Mouse (Mus musculus): ENCODE measurements around the gene Dcst1. TPM values are rescaled to one million over a fixed set of nuclear protein-coding genes. Genes with fewer than 3 reads are reported as not detected.

Dcst1 gene
- polyA plus RNA-seq, 1 experiment from 2014 or later = 0.15 TPM

GRCm38 (mm10) chr3:89304440-89304839 is 60.6 kb downstream of the Dcst1 start:
- ATAC-seq = no peak
- H3K9me3 ChIP-seq (ENCODE audit: low read length) = no peaks in the 10 kb centered on the region
- H3K9ac ChIP-seq (replicated peaks) = no peak overlapping the region
- DNase-seq = no peak
- H3K27me3 ChIP-seq (ENCODE audit: insufficient read depth, low read length) = 0 out of 2 replicates have a peak, but pooled peaks cover 3% of the 10 kb centered on the region
- no peak overlapping the region for H3K4me2 ChIP-seq (ENCODE audit: low read depth, low read length)
- no peaks in the 10 kb centered on the region for H3K36me3 ChIP-seq (replicated peaks; ENCODE audit: insufficient read depth, low read length)
- TF ChIP-seq EP300 (IDR thresholded peaks at IDR 0.05; ENCODE audit: low read depth) = no peak
- no peak for TF ChIP-seq CTCF (IDR thresholded peaks at IDR 0.05; ENCODE audit: low read depth)
- H3K4me3 ChIP-seq (ENCODE audit: low read depth, low read length) = no peak overlapping the region
- 72% methylated on average over 6 of the region's 6 CpGs for WGBS (ENCODE audit: insufficient replicate concordance)
- H3K4me1 ChIP-seq (ENCODE audit: insufficient read depth) = peaks cover 5% of the 10 kb centered on the region
- no peak overlapping the region for H3K27ac ChIP-seq (ENCODE audit: low read depth)

- H3K9ac ChIP-seq (replicated peaks) = no peak overlapping the region
- TF ChIP-seq CTCF (IDR thresholded peaks at IDR 0.05; ENCODE audit: low read depth) (peak; percentile 43), EP300 (IDR thresholded peaks at IDR 0.05; ENCODE audit: low read depth) (no peak)
- H3K4me2 ChIP-seq (ENCODE audit: low read depth, low read length) = no peak overlapping the region
- H3K9me3 ChIP-seq (ENCODE audit: low read length) = no peaks in the 10 kb centered on the region
- no peak for DNase-seq
- peak overlapping the region; percentile 86 for H3K27ac ChIP-seq (ENCODE audit: low read depth)
- H3K4me3 ChIP-seq (ENCODE audit: low read depth, low read length) = no peak overlapping the region
- H3K27me3 ChIP-seq (ENCODE audit: insufficient read depth, low read length) = 0 out of 2 replicates have a peak, but pooled peaks cover 3% of the 10 kb centered on the region
- peak; percentile 35 for ATAC-seq
- H3K36me3 ChIP-seq (replicated peaks; ENCODE audit: insufficient read depth, low read length) = no peaks in the 10 kb centered on the region
- peaks cover 5% of the 10 kb centered on the region for H3K4me1 ChIP-seq (ENCODE audit: insufficient read depth)
- 62% methylated on average over 2 of the region's 2 CpGs for WGBS (ENCODE audit: insufficient replicate concordance)
Measured at GRCm38 (mm10) chr3:89300514-89300913, 64.5 kb downstream of the Dcst1 start.

Other genes with a start within 250 kb of the Dcst1 start
- gene Pklr, start 229.1 kb downstream of the Dcst1 start, polyA plus RNA-seq (2015; fragmentation: Nextera tagmentation; extraction: Ambion mirVana) = 18.6 and 27.8 TPM in 2 replicates
- 0.19 and 0.49 TPM in 2 replicates for gene Hcn3, start 205.1 kb downstream of the Dcst1 start, polyA plus RNA-seq (2015; fragmentation: Nextera tagmentation; extraction: Ambion mirVana)
- gene Clk2, start 200.5 kb downstream of the Dcst1 start, polyA plus RNA-seq (2015; fragmentation: Nextera tagmentation; extraction: Ambion mirVana) = 5.0 and 5.7 TPM in 2 replicates
- 50.1 and 52.2 TPM in 2 replicates for gene Scamp3, start 187.8 kb downstream of the Dcst1 start, polyA plus RNA-seq (2015; fragmentation: Nextera tagmentation; extraction: Ambion mirVana)
- 1.4 and 2.1 TPM in 2 replicates for gene Fam189b, start 182.1 kb downstream of the Dcst1 start, polyA plus RNA-seq (2015; fragmentation: Nextera tagmentation; extraction: Ambion mirVana)
- 25.8 and 26.3 TPM in 2 replicates for gene Gba, start 162.3 kb downstream of the Dcst1 start, polyA plus RNA-seq (2015; fragmentation: Nextera tagmentation; extraction: Ambion mirVana)
- 1.3 and 1.8 TPM in 2 replicates for gene Thbs3, start 150.1 kb downstream of the Dcst1 start, polyA plus RNA-seq (2015; fragmentation: Nextera tagmentation; extraction: Ambion mirVana)
- gene Mtx1, start 138.2 kb downstream of the Dcst1 start, polyA plus RNA-seq (2015; fragmentation: Nextera tagmentation; extraction: Ambion mirVana) = 105 and 111 TPM in 2 replicates
- 0.40 and 0.56 TPM in 2 replicates for gene Muc1, start 136.2 kb downstream of the Dcst1 start, polyA plus RNA-seq (2015; fragmentation: Nextera tagmentation; extraction: Ambion mirVana)
- 141 TPM in 2 replicates for gene Krtcap2, start 119.3 kb downstream of the Dcst1 start, polyA plus RNA-seq (2015; fragmentation: Nextera tagmentation; extraction: Ambion mirVana)
- 0.06 and 0.21 TPM in 2 replicates for gene Trim46, start 118.9 kb downstream of the Dcst1 start, polyA plus RNA-seq (2015; fragmentation: Nextera tagmentation; extraction: Ambion mirVana)
- 63.2 and 73.2 TPM in 2 replicates for gene Dpm3, start 105.9 kb downstream of the Dcst1 start, polyA plus RNA-seq (2015; fragmentation: Nextera tagmentation; extraction: Ambion mirVana)
- 18.3 and 19.6 TPM in 2 replicates for gene Slc50a1, start 94.7 kb downstream of the Dcst1 start, polyA plus RNA-seq (2015; fragmentation: Nextera tagmentation; extraction: Ambion mirVana)
- gene Efna1, start 84.1 kb downstream of the Dcst1 start, polyA plus RNA-seq (2015; fragmentation: Nextera tagmentation; extraction: Ambion mirVana) = 22.1 and 27.8 TPM in 2 replicates
- gene Efna3, start 42.3 kb downstream of the Dcst1 start, polyA plus RNA-seq (2015; fragmentation: Nextera tagmentation; extraction: Ambion mirVana) = not detected in 2 replicates
- 0.36 and 0.56 TPM in 2 replicates for gene Efna4, start 27.2 kb downstream of the Dcst1 start, polyA plus RNA-seq (2015; fragmentation: Nextera tagmentation; extraction: Ambion mirVana)
- 9.1 and 9.2 TPM in 2 replicates for gene Adam15, start 15.3 kb downstream of the Dcst1 start, polyA plus RNA-seq (2015; fragmentation: Nextera tagmentation; extraction: Ambion mirVana)
- 0.05 TPM in 1 of 2 replicates, not detected in the other for gene Dcst2, start 3.3 kb downstream of the Dcst1 start, polyA plus RNA-seq (2015; fragmentation: Nextera tagmentation; extraction: Ambion mirVana)
- gene Zbtb7b, start 29.5 kb upstream of the Dcst1 start, polyA plus RNA-seq (2015; fragmentation: Nextera tagmentation; extraction: Ambion mirVana) = 4.1 and 4.7 TPM in 2 replicates
- gene Lenep, start 37.5 kb upstream of the Dcst1 start, polyA plus RNA-seq (2015; fragmentation: Nextera tagmentation; extraction: Ambion mirVana) = not detected in 2 replicates
- gene Flad1, start 46.6 kb upstream of the Dcst1 start, polyA plus RNA-seq (2015; fragmentation: Nextera tagmentation; extraction: Ambion mirVana) = 18.8 and 20.0 TPM in 2 replicates
- gene Cks1b, start 53.1 kb upstream of the Dcst1 start, polyA plus RNA-seq (2015; fragmentation: Nextera tagmentation; extraction: Ambion mirVana) = 130 and 141 TPM in 2 replicates
- 23.8 and 24.7 TPM in 2 replicates for gene Shc1, start 53.2 kb upstream of the Dcst1 start, polyA plus RNA-seq (2015; fragmentation: Nextera tagmentation; extraction: Ambion mirVana)
- gene Pygo2, start 65.0 kb upstream of the Dcst1 start, polyA plus RNA-seq (2015; fragmentation: Nextera tagmentation; extraction: Ambion mirVana) = 5.9 and 6.9 TPM in 2 replicates
- 9.4 and 9.8 TPM in 2 replicates for gene Pbxip1, start 71.5 kb upstream of the Dcst1 start, polyA plus RNA-seq (2015; fragmentation: Nextera tagmentation; extraction: Ambion mirVana)
- gene Pmvk, start 89.3 kb upstream of the Dcst1 start, polyA plus RNA-seq (2015; fragmentation: Nextera tagmentation; extraction: Ambion mirVana) = 13.4 and 13.8 TPM in 2 replicates
- gene Kcnn3, start 154.9 kb upstream of the Dcst1 start, polyA plus RNA-seq (2015; fragmentation: Nextera tagmentation; extraction: Ambion mirVana) = 0.04 TPM in 2 replicates